Mouse (Mus musculus) forelimb bud, embryonic 11.5 days (tissue): ENCODE data around the gene 3100002H09Rik.

ENCODE experiments used
- DNase-seq: peaks from one replicate; pipeline ENCODE4 v3.0.0-alpha.2; 2012; ENCODE audit warnings: low read depth, low spot score

The 3100002H09Rik gene

DNA sequence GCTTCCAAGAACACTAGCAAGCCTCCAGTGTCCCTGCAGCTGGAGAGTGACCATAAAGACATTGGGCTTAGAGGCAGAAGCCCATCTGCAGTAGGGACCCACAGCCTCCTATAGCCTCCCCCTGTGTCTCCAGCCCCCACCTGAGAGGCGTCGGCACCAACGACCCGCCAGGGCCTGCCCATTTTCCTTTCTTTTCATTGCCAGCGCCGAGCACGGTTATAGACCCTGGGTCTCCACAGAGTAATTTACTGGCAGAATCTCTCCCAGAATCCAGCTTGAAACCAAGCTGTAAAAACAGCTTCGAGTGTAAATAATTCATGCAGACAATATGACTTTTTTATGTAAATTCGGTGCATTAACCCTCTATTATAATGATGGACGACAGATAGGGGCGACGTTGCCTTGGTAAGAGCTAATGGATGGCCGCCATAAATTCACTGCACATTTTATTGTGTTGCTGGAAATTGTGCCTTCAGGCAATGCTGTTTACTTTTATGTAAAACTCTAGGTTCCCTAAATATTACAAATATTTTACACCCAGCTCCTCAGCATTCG is 4.9 kb upstream of the 3100002H09Rik start:
- no peak for DNase-seq

GRCm38 (mm10) chr4:124614189-124614588 is 3.6 kb upstream of the 3100002H09Rik start:
- peak; percentile 27 for DNase-seq

- DNase-seq: no peak
These were observed 1.2 kb upstream of the 3100002H09Rik start for GRCm38 (mm10) chr4:124611768-124612167.

DNA sequence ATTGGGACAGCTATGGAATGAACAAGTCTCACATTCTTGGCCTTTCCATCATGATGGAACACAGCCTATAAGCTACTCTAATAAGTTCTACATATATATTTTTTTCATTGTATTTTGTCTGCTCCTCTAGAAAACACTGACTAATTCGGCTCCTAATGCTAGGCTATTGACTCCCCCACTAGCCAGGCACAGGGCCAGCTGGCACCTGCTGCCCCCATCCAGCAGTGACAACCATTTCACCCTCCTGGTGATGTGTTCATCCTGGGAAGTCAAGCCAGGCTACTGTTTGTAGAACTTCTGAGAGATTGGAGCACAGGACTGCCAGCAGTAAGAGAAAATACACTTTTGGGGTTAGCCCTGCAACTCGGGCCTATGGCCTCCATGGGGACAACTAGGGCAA is 537 bp downstream of the 3100002H09Rik start:
- no peak for DNase-seq

DNA sequence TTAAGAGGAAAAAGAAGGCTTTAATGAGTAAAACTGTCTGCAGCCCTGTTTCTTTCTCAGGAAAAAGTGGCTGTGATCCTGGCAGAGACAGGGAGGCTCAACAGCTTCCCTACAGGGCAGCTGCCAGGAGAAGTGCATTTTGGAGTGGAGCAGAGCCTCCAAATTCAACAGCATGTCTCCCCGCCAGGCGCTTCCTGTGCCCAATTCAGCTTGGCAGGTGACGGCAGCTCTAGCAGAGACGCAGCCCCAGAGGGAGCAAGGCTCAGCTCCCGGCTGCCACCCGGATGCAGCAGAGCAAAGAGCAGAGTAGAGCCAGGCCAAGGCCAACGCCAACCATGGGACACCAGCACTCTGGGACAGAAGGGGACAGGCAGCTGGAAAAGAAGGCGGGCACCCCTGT is 3.4 kb downstream of the 3100002H09Rik start:
- no peak for DNase-seq

GRCm38 (mm10) chr4:124606180-124606579 is 4.4 kb downstream of the 3100002H09Rik start:
- no peak for DNase-seq

DNA sequence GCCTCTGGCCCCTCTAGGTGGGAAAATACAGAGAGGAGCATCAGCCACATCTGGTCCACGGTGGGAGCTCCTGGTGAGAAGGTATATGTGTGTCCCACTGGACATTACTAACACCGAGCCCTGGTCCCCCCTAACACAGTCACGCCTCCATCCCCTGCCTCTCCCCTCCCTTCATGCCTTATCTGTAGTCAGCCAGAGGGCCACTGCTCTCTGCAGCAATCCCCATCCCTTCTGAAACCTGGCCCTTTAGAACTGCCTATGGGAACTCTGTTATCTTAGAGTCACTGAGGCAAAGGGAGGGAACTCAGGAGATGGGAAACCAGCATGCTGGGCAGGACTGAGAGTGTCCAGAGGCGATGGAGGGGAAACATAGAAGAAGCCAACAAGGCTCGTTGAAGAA is 5.3 kb downstream of the 3100002H09Rik start:
- DNase-seq: no peak

DNA sequence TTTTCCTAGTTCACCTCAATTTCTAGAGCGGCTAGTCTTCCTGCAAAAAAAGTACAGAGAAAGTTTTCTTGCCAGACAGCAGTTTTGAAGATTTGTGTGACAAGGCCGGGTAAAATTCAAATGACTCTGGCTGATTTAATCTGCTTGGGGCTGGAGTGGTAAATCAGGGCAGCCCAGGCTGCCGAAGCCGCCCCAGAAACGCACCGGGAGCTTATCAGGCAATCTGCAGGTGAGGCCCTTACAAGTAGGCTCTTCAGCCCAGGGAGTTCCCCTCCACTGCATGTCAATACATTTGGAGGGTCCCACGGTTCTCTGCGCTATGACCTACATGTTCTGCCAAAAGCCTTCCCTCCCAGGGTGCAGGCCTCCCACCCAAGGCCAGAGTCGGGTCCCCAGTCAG is 6.9 kb downstream of the 3100002H09Rik start:
- DNase-seq: no peak

DNA sequence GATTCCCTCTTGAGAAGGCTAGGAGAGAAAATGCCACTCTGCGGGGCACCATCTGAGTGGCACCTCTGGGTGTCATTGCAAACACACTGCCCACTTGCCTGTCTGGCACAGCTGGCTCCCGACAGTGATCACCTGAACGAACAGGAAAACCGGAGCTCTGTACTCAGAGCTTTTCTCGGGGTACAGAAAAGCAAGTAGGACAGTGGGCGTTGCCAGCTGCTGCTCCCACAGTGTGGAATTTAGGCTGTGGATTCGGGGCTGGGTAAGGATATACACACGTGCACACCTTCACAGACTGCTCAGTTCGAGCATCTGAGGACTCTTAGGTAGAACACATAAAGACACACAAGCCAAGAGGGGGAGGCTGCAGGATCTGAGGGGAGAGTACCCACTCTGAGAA is 14.7 kb downstream of the 3100002H09Rik start:
- no peak for DNase-seq

GRCm38 (mm10) chr4:124594933-124595332 is 15.7 kb downstream of the 3100002H09Rik start:
- no peak for DNase-seq

DNA sequence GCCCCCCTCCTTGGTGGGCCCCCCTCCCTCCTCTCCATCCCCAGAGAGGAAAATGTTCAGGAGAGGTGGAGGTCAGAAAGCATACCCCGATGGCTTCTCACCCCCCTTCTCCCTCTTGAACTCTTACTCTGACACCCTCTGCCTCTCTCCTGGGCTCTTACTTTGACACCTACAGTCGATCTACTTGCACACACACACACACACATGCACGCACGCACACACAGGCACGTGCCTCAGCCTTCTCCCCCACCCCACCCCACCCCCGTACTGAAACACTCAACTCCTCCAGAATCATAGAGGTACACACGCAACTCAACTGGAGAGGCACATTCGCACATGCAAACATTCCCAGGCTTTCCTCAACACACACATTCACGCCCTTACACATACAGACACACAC is 16.9 kb downstream of the 3100002H09Rik start:
- no peak for DNase-seq

- no peak for DNase-seq
These were observed 17.4 kb downstream of the 3100002H09Rik start for GRCm38 (mm10) chr4:124593210-124593609.

- DNase-seq: no peak
These were observed 18.4 kb downstream of the 3100002H09Rik start for GRCm38 (mm10) chr4:124592241-124592640.

DNA sequence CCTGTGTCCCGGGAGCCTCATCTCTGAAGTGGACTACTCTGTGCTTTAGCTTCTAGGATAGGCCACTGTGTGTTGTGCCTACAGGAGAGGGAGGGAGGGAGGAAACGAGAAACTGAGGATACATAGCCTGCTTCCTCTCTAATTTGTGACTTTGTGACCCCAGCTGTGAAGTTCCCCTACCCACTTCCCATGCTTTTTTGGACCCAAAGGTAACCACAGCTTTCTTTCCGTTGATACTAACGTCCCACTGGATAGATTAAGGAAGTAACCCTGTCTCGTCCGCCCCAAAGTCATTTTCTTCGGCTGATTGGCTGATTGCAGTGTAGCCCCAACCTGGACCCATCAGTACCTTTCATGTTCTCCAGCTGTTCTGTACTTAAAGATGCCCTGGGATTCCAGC is 29.9 kb downstream of the 3100002H09Rik start:
- DNase-seq: no peak

- DNase-seq: no peak
These were observed 34.6 kb downstream of the 3100002H09Rik start for GRCm38 (mm10) chr4:124575955-124576445.

GRCm38 (mm10) chr4:124575269-124575954 is 35.2 kb downstream of the 3100002H09Rik start:
- no peak for DNase-seq

GRCm38 (mm10) chr4:124573586-124573985 is 37.0 kb downstream of the 3100002H09Rik start:
- no peak for DNase-seq

GRCm38 (mm10) chr4:124570977-124571376 is 39.6 kb downstream of the 3100002H09Rik start:
- no peak for DNase-seq

DNA sequence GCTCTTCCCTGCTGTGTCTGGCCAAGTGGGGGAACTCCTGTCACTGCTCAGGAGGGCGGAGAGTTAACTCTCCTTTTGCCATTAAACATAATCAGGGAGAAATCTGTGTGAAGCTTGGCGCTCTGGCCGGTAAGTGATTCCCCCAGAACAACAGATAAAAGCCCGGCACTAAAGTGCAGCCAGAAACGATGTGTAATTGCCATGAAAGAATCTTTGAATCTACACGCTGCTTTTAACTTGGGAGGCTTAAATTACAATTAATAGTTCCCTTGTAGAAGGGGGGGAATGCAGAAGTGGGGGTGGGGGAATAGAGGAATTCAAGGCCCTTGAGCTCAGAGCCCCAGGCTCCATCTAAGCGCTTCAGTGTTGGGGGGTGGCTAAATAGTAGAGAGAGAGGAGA is 40.9 kb downstream of the 3100002H09Rik start:
- no peak for DNase-seq

- no peak for DNase-seq
These were observed 47.2 kb downstream of the 3100002H09Rik start for GRCm38 (mm10) chr4:124563371-124563770.

DNA sequence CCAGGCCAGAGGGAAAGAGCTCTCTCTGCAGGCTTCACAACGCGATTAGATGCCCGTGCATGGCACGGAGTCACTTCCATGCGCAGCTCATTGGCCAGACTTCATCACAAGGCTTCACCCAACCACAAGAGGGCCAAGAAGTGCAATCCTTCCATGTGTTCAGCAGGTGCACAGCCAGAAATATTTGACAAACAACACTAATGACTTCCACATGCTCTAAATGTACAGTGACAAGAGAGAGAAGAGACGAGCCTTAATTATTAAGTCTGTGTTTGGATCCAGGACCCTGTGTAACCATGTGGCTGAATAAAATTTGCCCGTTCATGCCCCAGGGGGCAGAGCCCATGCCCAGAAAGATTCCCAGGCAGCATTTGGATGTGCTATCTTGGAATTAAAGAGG is 47.9 kb downstream of the 3100002H09Rik start:
- DNase-seq: peak; percentile 45
